Mouse (Mus musculus) cerebellum, postnatal 4 days (tissue): ENCODE measurements at regions not wholly inside any gene's neighbourhood (a gene's known extent, or its start where the extent isn't known, plus 50 kb on each side); places are given as distances from the start of the nearest gene placed in this dataset.

Source experiments
- DNase-seq, 2 experiments: peaks; one replicate each; pipeline ENCODE4 v3.0.0; 2022; ENCODE audit warnings: low spot score in 2 of 2, mixed read lengths in 1 of 2

DNA sequence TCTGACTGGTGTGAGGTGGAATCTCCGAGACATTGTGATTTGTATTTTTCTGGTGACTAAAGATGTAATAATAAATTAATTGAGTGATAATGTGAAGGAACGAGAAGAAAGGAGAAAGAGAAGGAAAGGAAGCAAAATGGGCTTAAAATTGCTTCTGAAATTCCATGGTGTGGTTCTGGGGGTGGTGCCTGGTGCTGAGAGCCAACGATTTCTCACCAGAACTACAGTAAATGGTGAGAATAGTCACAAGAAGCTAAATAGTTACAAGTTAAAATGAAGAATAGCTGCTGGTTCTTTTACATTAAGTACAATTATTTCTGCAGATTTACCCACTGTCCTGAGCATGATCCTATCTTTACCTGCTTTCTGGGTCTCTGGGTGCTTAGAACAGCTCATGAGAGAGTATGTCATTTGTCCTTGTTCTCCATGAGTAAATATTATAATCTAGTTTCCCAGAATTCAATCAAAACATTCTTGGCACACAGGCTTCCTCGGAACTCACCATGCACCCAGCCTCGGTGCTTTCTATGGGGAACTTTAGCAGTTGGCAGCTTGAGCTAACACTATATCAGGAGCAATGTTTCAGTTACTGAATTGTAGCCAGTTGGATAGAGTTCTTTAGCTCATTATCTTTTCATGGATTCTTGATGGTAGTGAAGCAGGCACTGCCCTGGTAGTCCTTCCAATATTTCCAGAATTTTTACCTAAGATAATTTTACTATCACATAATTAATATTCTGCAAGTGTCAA lies 1198.6 kb downstream of the Epha7 start:
- no peak for DNase-seq

DNA sequence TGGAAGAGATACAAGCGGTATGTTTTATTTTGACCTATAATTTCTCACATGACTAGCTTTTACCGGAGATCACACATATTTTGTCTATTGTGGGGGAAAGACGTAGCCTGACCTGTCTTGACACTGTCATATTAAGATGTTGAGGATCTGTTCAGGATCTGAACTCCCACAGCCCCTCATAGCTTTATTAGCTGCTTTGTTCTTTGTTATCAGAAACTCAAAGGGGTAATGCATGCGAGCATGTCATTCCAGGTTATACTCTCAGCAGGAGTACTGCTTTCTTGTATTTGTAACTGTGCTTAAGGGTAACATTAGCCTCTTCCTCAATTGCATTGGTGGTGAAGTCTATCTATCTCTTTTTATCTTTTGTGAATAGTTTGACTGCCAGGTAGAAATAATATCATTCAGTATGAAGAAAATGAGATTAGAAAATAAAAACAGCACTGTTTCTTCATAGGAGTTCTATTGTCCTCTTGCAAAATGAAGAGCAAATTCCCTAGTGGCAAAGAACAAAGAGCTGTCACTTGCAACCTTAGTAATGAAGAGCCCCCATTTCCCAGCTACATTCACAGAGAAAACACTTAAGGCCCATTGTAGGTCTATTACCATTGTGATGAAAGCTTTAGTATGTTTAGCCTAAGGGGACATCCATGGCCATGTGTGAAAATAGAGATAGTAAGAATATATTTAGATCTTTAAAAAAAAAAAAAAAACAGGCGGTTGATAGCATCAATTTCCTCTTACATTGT lies 1226.7 kb downstream of the Epha7 start:
- no peak for DNase-seq

DNA sequence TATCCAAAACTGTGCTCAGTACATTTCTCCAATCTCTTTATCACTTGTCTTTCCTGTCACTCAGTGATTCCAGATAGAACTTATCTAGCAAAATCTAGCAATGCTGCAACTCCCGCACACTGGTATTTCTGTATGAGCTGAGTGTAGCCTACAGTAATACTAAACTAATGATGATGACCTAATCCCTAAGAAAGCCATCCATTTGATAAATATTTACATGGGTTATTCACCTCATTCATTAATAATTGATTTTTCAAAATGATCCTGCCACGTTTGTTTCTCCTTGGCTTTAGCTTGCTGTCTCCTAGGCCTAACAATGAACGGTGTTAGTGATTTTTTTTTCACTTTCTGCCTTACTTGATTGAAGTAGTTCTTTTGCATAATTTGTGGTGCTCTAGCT lies 1252.1 kb downstream of the Epha7 start:
- no peak for DNase-seq

DNA sequence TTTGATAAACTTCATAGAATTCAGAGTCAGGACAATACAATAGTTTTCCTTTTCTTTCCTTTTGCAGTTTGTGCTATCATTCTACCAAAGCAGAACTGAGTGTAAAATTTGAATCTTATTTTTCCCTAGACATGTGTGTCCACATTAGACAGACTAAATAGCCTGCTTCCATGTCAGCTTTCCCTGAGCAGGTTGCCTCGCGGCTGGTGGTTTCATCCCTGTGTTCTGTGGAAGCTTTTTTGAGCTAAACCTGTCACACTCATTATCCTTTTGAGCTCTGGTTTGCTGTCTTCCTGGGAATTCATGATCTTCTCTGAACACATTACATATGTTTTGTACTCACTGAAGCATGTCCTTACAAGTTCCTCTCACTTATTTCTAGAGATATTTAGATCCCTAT lies 1286.2 kb downstream of the Epha7 start:
- peak in 1 of 2 experiments; percentile 8 for DNase-seq

DNA sequence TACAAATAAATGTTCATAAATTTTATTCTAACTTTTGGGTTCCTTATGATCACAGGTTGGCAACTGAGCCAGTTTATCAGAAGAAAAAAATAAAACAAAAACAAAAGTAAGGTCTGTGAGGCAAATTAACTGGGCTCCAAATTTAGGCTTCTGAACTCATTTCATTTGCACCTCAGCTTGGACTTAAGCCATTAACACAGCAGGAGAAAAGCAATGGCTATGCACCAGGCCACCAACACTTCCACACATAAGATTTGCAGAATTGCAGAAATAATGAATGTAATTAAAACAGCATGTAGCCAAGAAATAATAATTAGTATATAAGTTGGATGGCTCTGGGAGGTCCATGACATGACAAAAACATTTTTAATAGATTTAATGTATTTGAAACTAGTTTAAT lies 1320.1 kb downstream of the Epha7 start:
- peak in 1 of 2 experiments; percentile 12 for DNase-seq
